In genomic region chr15:89474596-89475292, GRCm38 (mm10) we compare ENCODE assay signal across 1 mouse cellular context.
TF ChIP-seq lines count a peak whose summit lies in the region.

No protein-coding gene starts in this region.

TF ChIP-seq in myocyte, 11 proteins besides CTCF, POLR2A, EP300 and RAD21:
- TF ChIP-seq REST (IDR thresholded peaks at IDR 0.05; ENCODE audit: insufficient read depth, insufficient read length) = no peak
- no peak for TF ChIP-seq MYOD1 (IDR thresholded peaks at IDR 0.05; ENCODE audit: control insufficient read depth in 1 of 3, insufficient read length in 2 of 3, low read depth in 2 of 3)
- TF ChIP-seq TCF12 (IDR thresholded peaks at IDR 0.05; ENCODE audit: insufficient read depth, poor library complexity, severe bottlenecking) = no peak
- TF ChIP-seq MAX (IDR thresholded peaks at IDR 0.05; ENCODE audit: low read depth) = no peak
TF ChIP-seq in myocyte: peak in this region for 0.
